Mouse (Mus musculus) stomach, embryonic 14.5 days (tissue): ENCODE data around the gene Cox6b2. TPM values are rescaled to one million over a fixed set of nuclear protein-coding genes. Genes with fewer than 3 reads are reported as not detected.

ENCODE experiments used
- ATAC-seq: fragments of 200-750 bp; cut with Nextera tagmentation; 2 replicates; pipeline ENCODE4 v1.8.0; 2017; ENCODE audit warnings: low read depth, moderate TSS enrichment; ENCODE audit not compliant: insufficient number of reproducible peaks, insufficient read depth, low FRiP score
- H3K27ac ChIP-seq: fragments of 300-500 bp; sonication (generic); 2 replicates; pipeline ENCODE4 v1.5.1; 2014; ENCODE audit warnings: mild to moderate bottlenecking, low read length, moderate library complexity, mixed read lengths
- H3K27me3 ChIP-seq: fragments of 300-500 bp; sonication (generic); 2 replicates; pipeline ENCODE4 v1.6.1; 2014; ENCODE audit warnings: low read length, control low read depth, mixed read lengths; ENCODE audit not compliant: control insufficient read depth, insufficient read depth
- H3K36me3 ChIP-seq: fragments of 300-500 bp; sonication (generic); 2 replicates; pipeline ENCODE4 v1.6.1; 2014; ENCODE audit warnings: mild to moderate bottlenecking, control low read depth, low read length, moderate library complexity, mixed read lengths; ENCODE audit not compliant: control insufficient read depth, insufficient read depth
- H3K4me1 ChIP-seq: fragments of 300-500 bp; sonication (generic); 2 replicates; pipeline ENCODE4 v1.6.1; 2014; ENCODE audit warnings: low read length, control low read depth, mixed read lengths; ENCODE audit not compliant: control insufficient read depth, insufficient read depth
- H3K4me2 ChIP-seq: fragments of 300-500 bp; sonication (generic); replicated peaks from 2 replicates; pipeline ENCODE4 v1.6.1; 2014; ENCODE audit warnings: low read depth, low read length, control low read depth
- H3K4me3 ChIP-seq: fragments of 300-500 bp; sonication (generic); 2 replicates; pipeline ENCODE4 v1.5.1; 2014; ENCODE audit warnings: low read depth, low read length, control low read depth
- H3K9ac ChIP-seq: fragments of 300-500 bp; sonication (generic); replicated peaks from 2 replicates; pipeline ENCODE4 v1.6.1; 2014; ENCODE audit warnings: low read depth, mild to moderate bottlenecking, control low read depth, low read length, moderate library complexity, mixed read lengths
- H3K9me3 ChIP-seq: fragments of 300-500 bp; sonication (generic); 2 replicates; pipeline ENCODE4 v1.6.1; 2016; ENCODE audit warnings: low read depth, low read length, control low read depth; ENCODE audit not compliant: control insufficient read depth
- WGBS: fragments of 180-500 bp; shearing (Covaris S2); extraction: QIAGEN DNeasy Blood & Tissue Kit; methylation state at CpG from one replicate; pipeline ENCODE4 v1.1.7; 2014; 5-methylcytosine and 5-hydroxymethylcytosine counted together
- polyA plus RNA-seq: library from polyadenylated mRNA; unstranded; fragments of >200 nt; fragmentation: Nextera tagmentation; extraction: Ambion mirVana; gene quantifications from 2 replicates; pipeline ENCODE4 v1.2.1, GENCODE M21; 2014

Cox6b2 gene
- polyA plus RNA-seq, 1 experiment from 2014 or later = 85.2 TPM

- Histone ChIP-seq H3K27me3 (no peaks in the 10 kb centered on the region), H3K4me2 (no peak overlapping the region), H3K4me1 (no peaks in the 10 kb centered on the region), H3K27ac (no peak overlapping the region), H3K9ac (no peak overlapping the region), H3K9me3 (no peaks in the 10 kb centered on the region), H3K4me3 (no peak overlapping the region), H3K36me3 (peaks cover 23% of the 10 kb centered on the region)
- 66% methylated on average over 6 of the region's 6 CpGs for WGBS
- no peak for ATAC-seq
Measured at GRCm38 (mm10) chr7:4716955-4717354, 35.9 kb downstream of the Cox6b2 start.

- Histone ChIP-seq H3K36me3 (peaks cover 43% of the 10 kb centered on the region), H3K4me3 (no peak overlapping the region), H3K4me2 (no peak overlapping the region), H3K9me3 (no peaks in the 10 kb centered on the region), H3K27ac (no peak overlapping the region), H3K27me3 (no peaks in the 10 kb centered on the region), H3K9ac (no peak overlapping the region), H3K4me1 (no peaks in the 10 kb centered on the region)
- 86% methylated on average over 3 of the region's 3 CpGs for WGBS
- ATAC-seq = no peak
Measured at GRCm38 (mm10) chr7:4712594-4712993, 40.3 kb downstream of the Cox6b2 start.

GRCm38 (mm10) chr7:4705098-4705497 lies 47.8 kb downstream of the Cox6b2 start:
- Histone ChIP-seq H3K4me3 (no peak overlapping the region), H3K4me1 (no peaks in the 10 kb centered on the region), H3K4me2 (no peak overlapping the region), H3K27ac (no peak overlapping the region), H3K27me3 (no peaks in the 10 kb centered on the region), H3K9ac (no peak overlapping the region), H3K9me3 (no peaks in the 10 kb centered on the region), H3K36me3 (peaks cover 27% of the 10 kb centered on the region)
- ATAC-seq = no peak
- WGBS = 51% methylated on average over 18 of the region's 18 CpGs

- no peaks in the 10 kb centered on the region for H3K27me3 ChIP-seq
- no peak overlapping the region for H3K9ac ChIP-seq
- H3K4me1 ChIP-seq = no peaks in the 10 kb centered on the region
- H3K4me2 ChIP-seq = no peak overlapping the region
- peaks cover 31% of the 10 kb centered on the region for H3K36me3 ChIP-seq
- no peak overlapping the region for H3K27ac ChIP-seq
- ATAC-seq = no peak
- H3K4me3 ChIP-seq = no peak overlapping the region
- WGBS = 89% methylated on average over 7 of the region's 7 CpGs
- no peaks in the 10 kb centered on the region for H3K9me3 ChIP-seq
Measured at GRCm38 (mm10) chr7:4703195-4703594, 49.7 kb downstream of the Cox6b2 start.

GRCm38 (mm10) chr7:4702334-4702733 lies 50.6 kb downstream of the Cox6b2 start:
- no peaks in the 10 kb centered on the region for H3K9me3 ChIP-seq
- no peaks in the 10 kb centered on the region for H3K4me1 ChIP-seq
- peaks cover 37% of the 10 kb centered on the region for H3K36me3 ChIP-seq
- no peak overlapping the region for H3K4me2 ChIP-seq
- H3K4me3 ChIP-seq = no peak overlapping the region
- no peak overlapping the region for H3K27ac ChIP-seq
- 56% methylated on average over 8 of the region's 8 CpGs for WGBS
- H3K9ac ChIP-seq = no peak overlapping the region
- no peaks in the 10 kb centered on the region for H3K27me3 ChIP-seq
- no peak for ATAC-seq

Other genes starting within 250 kb of the Cox6b2 start
- 31.9 and 33.5 TPM in 2 replicates for gene Tnnt1, start 236.7 kb downstream of the Cox6b2 start, polyA plus RNA-seq
- 2.9 and 3.3 TPM in 2 replicates for gene Tnni3, start 228.9 kb downstream of the Cox6b2 start, polyA plus RNA-seq
- 0.62 and 0.67 TPM in 2 replicates for gene Dnaaf3, start 220.6 kb downstream of the Cox6b2 start, polyA plus RNA-seq
- 8.1 and 10.0 TPM in 2 replicates for gene Syt5, start 205.6 kb downstream of the Cox6b2 start, polyA plus RNA-seq
- gene Ptprh, start 149.1 kb downstream of the Cox6b2 start, polyA plus RNA-seq = not detected in 2 replicates
- gene Tmem86b, start 121.7 kb downstream of the Cox6b2 start, polyA plus RNA-seq = 1.4 and 1.6 TPM in 2 replicates
- gene Ppp6r1, start 94.1 kb downstream of the Cox6b2 start, polyA plus RNA-seq = 10.2 and 11.7 TPM in 2 replicates
- gene Hspbp1, start 68.0 kb downstream of the Cox6b2 start, polyA plus RNA-seq = 84.8 and 94.2 TPM in 2 replicates
- 2.3 and 4.0 TPM in 2 replicates for gene Brsk1, start 62.5 kb downstream of the Cox6b2 start, polyA plus RNA-seq
- 0.36 and 0.78 TPM in 2 replicates for gene Tmem150b, start 27.8 kb downstream of the Cox6b2 start, polyA plus RNA-seq
- 59.2 and 59.4 TPM in 2 replicates for gene Kmt5c, start 13.0 kb downstream of the Cox6b2 start, polyA plus RNA-seq
- not detected in 2 replicates for gene Fam71e2, start 18.2 kb upstream of the Cox6b2 start, polyA plus RNA-seq
- gene Il11, start 29.8 kb upstream of the Cox6b2 start, polyA plus RNA-seq = 0.17 and 0.27 TPM in 2 replicates
- gene Tmem190, start 29.8 kb upstream of the Cox6b2 start, polyA plus RNA-seq = 0.55 TPM in 1 of 2 replicates, not detected in the other
- gene Tmem238, start 36.6 kb upstream of the Cox6b2 start, polyA plus RNA-seq = 8.7 and 10.6 TPM in 2 replicates
- gene Rpl28, start 39.8 kb upstream of the Cox6b2 start, polyA plus RNA-seq = 301 and 312 TPM in 2 replicates
- 318 and 349 TPM in 2 replicates for gene Ube2s, start 59.5 kb upstream of the Cox6b2 start, polyA plus RNA-seq
- gene Shisa7, start 91.6 kb upstream of the Cox6b2 start, polyA plus RNA-seq = 0.70 and 1.0 TPM in 2 replicates
- gene Isoc2b, start 117.2 kb upstream of the Cox6b2 start, polyA plus RNA-seq = 7.0 and 7.8 TPM in 2 replicates
- 0.94 and 0.98 TPM in 2 replicates for gene Isoc2a, start 124.1 kb upstream of the Cox6b2 start, polyA plus RNA-seq
- not detected in 2 replicates for gene Gm36210, start 153.4 kb upstream of the Cox6b2 start, polyA plus RNA-seq
- gene Zfp628, start 162.1 kb upstream of the Cox6b2 start, polyA plus RNA-seq = 4.3 and 4.5 TPM in 2 replicates
- 3.5 and 4.0 TPM in 2 replicates for gene Nat14, start 168.9 kb upstream of the Cox6b2 start, polyA plus RNA-seq
- 3.3 and 3.9 TPM in 2 replicates for gene Ssc5d, start 172.7 kb upstream of the Cox6b2 start, polyA plus RNA-seq
- 0.55 and 1.4 TPM in 2 replicates for gene Sbk2, start 211.3 kb upstream of the Cox6b2 start, polyA plus RNA-seq
- gene Sbk3, start 218.1 kb upstream of the Cox6b2 start, polyA plus RNA-seq = 0.07 TPM in 1 of 2 replicates, not detected in the other
- 39.5 and 48.8 TPM in 2 replicates for gene Zfp579, start 243.1 kb upstream of the Cox6b2 start, polyA plus RNA-seq